Mouse (Mus musculus): Measurements from ENCODE around the gene Gm20721. TPM values are rescaled to one million over a fixed set of nuclear protein-coding genes. Genes with fewer than 3 reads are reported as not detected.
A peak's percentile ranks its signal among the peaks of the same experiment; 100 is the strongest.

Gm20721 gene
- polyA plus RNA-seq, 1 experiment from 2014 or later = 9.4 TPM

- 50% methylated on average over 8 of the region's 8 CpGs for WGBS
Measured at GRCm38 (mm10) chr2:174294457-174294856, 52.1 kb downstream of the Gm20721 start.

GRCm38 (mm10) chr2:174291662-174292030 is 54.9 kb downstream of the Gm20721 start:
- H3K4me2 ChIP-seq = peak overlapping the region; percentile 73
- peak overlapping the region; percentile 57 for H3K9ac ChIP-seq
- peak overlapping the region; percentile 40 for H3K4me3 ChIP-seq
- peaks cover 23% of the 10 kb centered on the region for H3K9me3 ChIP-seq (replicated peaks)
- peaks cover 56% of the 10 kb centered on the region for H3K4me1 ChIP-seq
- ATAC-seq = no peak
- peak overlapping the region; percentile 25; the same call in 1 of the 2 replicates for H3K27ac ChIP-seq
- peaks cover 26% of the 10 kb centered on the region for H3K27me3 ChIP-seq
- peaks cover 21% of the 10 kb centered on the region for H3K36me3 ChIP-seq (ENCODE audit: poor library complexity, severe bottlenecking)
- 10% methylated on average over 2 of the region's 2 CpGs for WGBS

More at GRCm38 (mm10) chr2:174294457-174294856, 52.1 kb downstream of the Gm20721 start:
- Histone ChIP-seq H3K4me1 (peaks cover 63% of the 10 kb centered on the region), H3K36me3 (ENCODE audit: poor library complexity, severe bottlenecking) (0 out of 2 replicates have a peak, but pooled peaks cover 4% of the 10 kb centered on the region), H3K4me3 (peak overlapping the region; percentile 58), H3K9ac (peak overlapping the region; percentile 80), H3K4me2 (peak overlapping the region; percentile 65), H3K27me3 (peaks cover 29% of the 10 kb centered on the region), H3K27ac (peak overlapping the region; percentile 87), H3K9me3 (replicated peaks) (peaks cover 50% of the 10 kb centered on the region)
- ATAC-seq = no peak

GRCm38 (mm10) chr2:174291029-174291661 is 55.4 kb downstream of the Gm20721 start:
- H3K27ac ChIP-seq = peak overlapping the region; percentile 25; the same call in 1 of the 2 replicates
- 27% methylated on average over 8 of the region's 8 CpGs for WGBS
- peak overlapping the region; percentile 40 for H3K4me3 ChIP-seq
- H3K4me2 ChIP-seq = peak overlapping the region; percentile 73
- H3K27me3 ChIP-seq = peaks cover 31% of the 10 kb centered on the region
- peaks cover 51% of the 10 kb centered on the region for H3K4me1 ChIP-seq
- ATAC-seq = no peak
- peaks cover 23% of the 10 kb centered on the region for H3K9me3 ChIP-seq (replicated peaks)
- peak overlapping the region; percentile 57 for H3K9ac ChIP-seq
- H3K36me3 ChIP-seq (ENCODE audit: poor library complexity, severe bottlenecking) = peaks cover 26% of the 10 kb centered on the region

- H3K9ac ChIP-seq = no peak overlapping the region
- peaks cover 54% of the 10 kb centered on the region for H3K27me3 ChIP-seq
- 35% methylated on average over 12 of the region's 12 CpGs for WGBS
- H3K4me2 ChIP-seq = peak overlapping the region; percentile 4; the same call in 1 of the 2 replicates
- ATAC-seq = no peak
- peaks cover 49% of the 10 kb centered on the region for H3K36me3 ChIP-seq (ENCODE audit: poor library complexity, severe bottlenecking)
- no peak overlapping the region for H3K4me3 ChIP-seq
- H3K4me1 ChIP-seq = peaks cover 60% of the 10 kb centered on the region
- H3K9me3 ChIP-seq (replicated peaks) = peaks cover 27% of the 10 kb centered on the region
- H3K27ac ChIP-seq = no peak overlapping the region
Measured at GRCm38 (mm10) chr2:174288673-174289430, 57.7 kb downstream of the Gm20721 start.

GRCm38 (mm10) chr2:174287921-174288320 is 58.6 kb downstream of the Gm20721 start:
- Histone ChIP-seq H3K27me3 (peaks cover 62% of the 10 kb centered on the region), H3K4me3 (no peak overlapping the region), H3K4me2 (no peak overlapping the region), H3K36me3 (ENCODE audit: poor library complexity, severe bottlenecking) (peaks cover 57% of the 10 kb centered on the region), H3K4me1 (peaks cover 59% of the 10 kb centered on the region), H3K9ac (no peak overlapping the region), H3K9me3 (replicated peaks) (peaks cover 28% of the 10 kb centered on the region), H3K27ac (no peak overlapping the region)
- 30% methylated on average over 7 of the region's 7 CpGs for WGBS
- ATAC-seq = no peak

GRCm38 (mm10) chr2:174285921-174286470 is 60.5 kb downstream of the Gm20721 start:
- 51% methylated on average over 34 of the region's 34 CpGs for WGBS
- H3K4me2 ChIP-seq = no peak overlapping the region
- H3K9me3 ChIP-seq (replicated peaks) = peaks cover 28% of the 10 kb centered on the region
- H3K4me1 ChIP-seq = peaks cover 40% of the 10 kb centered on the region
- H3K27ac ChIP-seq = no peak overlapping the region
- H3K4me3 ChIP-seq = no peak overlapping the region
- no peak for ATAC-seq
- H3K9ac ChIP-seq = no peak overlapping the region
- H3K36me3 ChIP-seq (ENCODE audit: poor library complexity, severe bottlenecking) = peaks cover 69% of the 10 kb centered on the region
- H3K27me3 ChIP-seq = peaks cover 62% of the 10 kb centered on the region

- H3K4me3 ChIP-seq = peak overlapping the region; percentile 26
- peaks cover 62% of the 10 kb centered on the region for H3K27me3 ChIP-seq
- no peak overlapping the region for H3K9ac ChIP-seq
- peaks cover 29% of the 10 kb centered on the region; the same call in 1 of the 2 replicates for H3K4me1 ChIP-seq
- H3K27ac ChIP-seq = no peak overlapping the region
- 55% methylated on average over 58 of the region's 58 CpGs for WGBS
- peaks cover 28% of the 10 kb centered on the region for H3K9me3 ChIP-seq (replicated peaks)
- H3K4me2 ChIP-seq = peak overlapping the region; percentile 48
- ATAC-seq = no peak
- H3K36me3 ChIP-seq (ENCODE audit: poor library complexity, severe bottlenecking) = peaks cover 80% of the 10 kb centered on the region
Measured at GRCm38 (mm10) chr2:174284807-174285457, 61.6 kb downstream of the Gm20721 start.

GRCm38 (mm10) chr2:174284011-174284410 is 62.5 kb downstream of the Gm20721 start, which contains the start of gene Gnas:
Gene Gnas, plus strand, starts transcription at chr2:174284320.
- no peak within 1 kb of the TSS for H3K9ac ChIP-seq
- peaks cover 55% of the 10 kb centered on the region for H3K27me3 ChIP-seq
- 41% methylated on average over 19 of the region's 19 CpGs for WGBS

GRCm38 (mm10) chr2:174283341-174283740 is 63.2 kb downstream of the Gm20721 start:
- Histone ChIP-seq H3K36me3 (ENCODE audit: poor library complexity, severe bottlenecking) (peaks cover 85% of the 10 kb centered on the region), H3K9ac (no peak overlapping the region), H3K27me3 (peaks cover 51% of the 10 kb centered on the region), H3K4me3 (peak overlapping the region; percentile 9; the same call in 1 of the 2 replicates), H3K9me3 (replicated peaks) (peaks cover 28% of the 10 kb centered on the region), H3K4me1 (peaks cover 16% of the 10 kb centered on the region; the same call in 1 of the 2 replicates), H3K27ac (no peak overlapping the region), H3K4me2 (peak overlapping the region; percentile 48)
- WGBS = 51% methylated on average over 11 of the region's 11 CpGs
- ATAC-seq = no peak

More at GRCm38 (mm10) chr2:174284011-174284410, 62.5 kb downstream of the Gm20721 start, which contains the start of gene Gnas:
- ATAC-seq = peak; percentile 33
- H3K4me1 ChIP-seq = peaks cover 21% of the 10 kb centered on the region; the same call in 1 of the 2 replicates
- peaks cover 28% of the 10 kb centered on the region for H3K9me3 ChIP-seq (replicated peaks)
- peak within 1 kb of the TSS; percentile 26 for H3K4me3 ChIP-seq
- H3K36me3 ChIP-seq (ENCODE audit: poor library complexity, severe bottlenecking) = peaks cover 86% of the 10 kb centered on the region
- peak within 1 kb of the TSS; percentile 48 for H3K4me2 ChIP-seq
- no peak within 1 kb of the TSS for H3K27ac ChIP-seq
